Mouse (Mus musculus) layer of hippocampus, postnatal 36 days (tissue): ENCODE measurements around the gene Gins3. TPM values are rescaled to one million over a fixed set of nuclear protein-coding genes. Genes with fewer than 3 reads are reported as not detected.
"Not testable (repeated sequence)": the region's sequence is repeated elsewhere in the genome, so short reads cannot be mapped to it uniquely, and the experiment has no call there.

Experiments
- DNase-seq, 2 experiments: peaks; one replicate each; pipeline ENCODE4 v3.0.0; 2022
- total RNA-seq, 2 experiments: library from RNA; stranded (reverse); gene quantifications; 2 replicates each; pipeline ENCODE4 v1.2.3; 2021

Gene Gins3
- total RNA-seq = 1 to 10 TPM; 1.6 to 1.8 TPM

DNA sequence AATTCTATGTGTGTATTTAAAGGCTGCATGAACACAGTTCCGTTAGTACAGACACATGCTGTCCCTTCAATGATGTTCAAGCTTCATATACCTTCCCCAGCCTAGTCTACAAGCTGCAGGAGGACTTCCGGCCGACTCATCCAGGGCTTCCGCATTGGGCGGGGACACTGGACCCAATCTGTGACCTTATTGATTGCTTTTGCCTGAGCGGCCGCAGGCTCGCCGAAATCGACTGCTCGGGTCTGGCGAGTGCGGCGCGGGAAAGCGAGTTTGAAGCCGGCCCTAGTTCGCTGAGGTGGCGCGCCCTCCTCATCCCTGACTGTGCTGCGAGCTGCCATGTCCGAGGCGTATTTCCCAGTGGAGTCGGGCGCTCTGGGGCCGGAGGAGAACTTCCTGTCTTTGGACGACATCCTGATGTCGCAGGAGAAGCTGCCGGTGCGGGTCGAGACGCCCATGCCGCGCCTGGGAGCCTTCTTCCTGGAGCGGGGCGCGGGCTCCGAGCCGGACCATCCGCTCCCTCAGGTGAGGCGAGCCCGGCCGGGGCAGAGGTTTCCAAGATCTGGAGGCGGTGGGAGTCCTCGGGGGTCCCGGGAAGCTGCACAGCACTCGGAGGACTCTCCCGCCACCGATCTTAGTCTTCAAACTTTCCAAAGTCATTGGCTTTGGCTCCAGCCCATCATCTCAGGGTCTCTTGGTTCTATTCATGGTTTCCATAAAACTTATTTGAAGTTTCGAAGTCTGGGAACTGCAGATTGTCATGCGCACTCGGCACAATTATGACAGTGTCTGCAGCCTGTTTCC is at the start of gene Gins3:
Gins3 (plus strand) TSS at position 192 of the 801 bp plus-strand sequence.
- peak; percentile 89 for DNase-seq

GRCm38 (mm10) chr8:95587339-95587738 is 45.9 kb upstream of the Gins3 start:
- no peak for DNase-seq

DNA sequence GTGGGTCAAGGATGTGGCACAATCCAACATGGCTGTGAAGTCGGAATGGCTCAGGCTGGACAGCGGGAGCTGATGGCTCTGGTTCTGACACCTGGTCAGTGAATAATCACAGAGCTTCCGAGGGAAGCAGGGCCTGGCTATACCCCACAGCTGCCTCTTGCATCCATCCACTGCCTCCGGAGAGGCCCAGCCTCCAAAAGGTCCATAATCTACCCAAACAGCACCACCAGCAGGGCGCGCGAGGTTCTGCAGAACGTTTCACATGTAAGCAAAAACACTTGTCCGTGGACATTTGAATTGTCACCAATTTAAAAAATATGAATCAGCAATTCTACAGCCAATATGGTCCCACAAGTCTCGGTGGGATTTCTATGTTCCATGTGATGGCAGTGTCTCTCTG is 44.0 kb upstream of the Gins3 start:
- no peak for DNase-seq

- DNase-seq = no peak
Observed at GRCm38 (mm10) chr8:95590539-95590938, 42.7 kb upstream of the Gins3 start.

DNA sequence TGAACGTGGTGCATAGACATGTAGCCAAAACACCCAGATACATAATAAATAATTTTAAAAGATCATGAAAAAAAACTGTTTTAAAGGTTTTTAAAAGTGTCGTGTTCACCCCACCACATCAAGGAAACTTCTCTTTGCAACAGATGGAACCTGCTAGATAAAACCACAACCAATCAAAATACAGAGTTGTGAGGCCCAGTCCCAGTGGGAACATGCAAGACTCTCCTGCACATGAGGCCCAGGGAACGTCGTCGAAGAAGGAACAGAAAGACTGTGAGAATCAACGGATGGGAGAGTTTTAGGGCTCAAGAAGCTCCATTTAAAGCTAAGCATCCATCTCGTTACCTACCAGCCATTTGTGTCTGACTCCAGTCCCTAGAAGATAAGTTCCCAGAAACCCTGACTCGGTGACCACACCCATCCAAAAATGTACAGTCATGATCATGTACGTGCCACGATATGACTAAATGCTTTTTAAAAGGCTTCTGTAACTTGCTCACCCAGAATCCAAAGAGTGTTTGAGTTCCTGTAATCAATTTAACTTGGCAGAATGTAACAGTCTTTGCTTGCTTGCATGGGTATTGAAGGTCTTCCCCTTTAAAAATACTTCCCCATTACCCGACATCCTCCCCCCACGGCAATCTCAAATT is 41.0 kb upstream of the Gins3 start:
- no peak for DNase-seq

DNA sequence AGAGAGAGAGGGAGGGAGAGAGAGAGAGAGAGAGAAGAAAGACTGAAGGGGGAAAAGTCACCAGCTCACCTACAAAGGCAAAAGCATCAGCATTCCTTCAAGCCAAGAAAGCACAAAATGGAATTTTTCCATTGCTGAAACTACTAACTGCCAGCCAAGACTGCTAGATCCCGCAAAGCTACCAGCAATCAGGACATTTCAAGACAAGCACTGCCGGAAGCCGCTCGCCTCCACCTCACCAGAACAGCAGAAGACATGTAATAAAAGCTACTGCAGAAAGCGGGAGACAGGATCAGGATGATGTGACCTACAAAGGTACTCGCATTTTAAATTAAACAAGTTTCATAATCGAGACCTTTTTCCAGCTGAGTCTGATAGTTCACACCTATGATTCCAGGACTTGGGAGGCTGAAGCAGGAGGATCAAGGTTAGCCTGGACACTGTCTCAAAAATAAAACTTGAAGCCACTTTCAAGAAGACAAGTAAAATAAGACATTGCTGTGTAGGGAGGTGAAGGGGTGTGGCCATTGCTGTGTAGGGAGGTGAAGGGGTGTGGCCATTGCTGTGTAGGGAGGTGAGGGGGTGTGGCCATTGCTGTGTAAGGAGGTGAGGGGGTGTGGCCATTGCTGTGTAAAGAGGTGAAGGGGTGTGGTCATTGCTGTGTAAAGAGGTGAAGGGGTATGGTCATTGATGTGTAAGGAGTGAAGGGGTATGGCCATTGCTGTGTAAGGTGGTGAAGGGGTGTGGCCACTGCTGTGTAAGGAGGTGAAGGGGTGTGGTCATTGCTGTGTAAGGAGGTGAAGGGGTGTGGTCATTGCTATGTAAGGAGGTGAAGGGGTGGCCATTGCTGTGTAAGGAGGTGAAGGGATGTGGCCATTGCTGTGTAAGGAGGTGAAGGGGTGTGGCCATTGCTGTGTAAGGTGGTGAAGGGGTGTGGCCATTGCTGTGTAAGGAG is 39.5 kb upstream of the Gins3 start:
- DNase-seq = no peak

GRCm38 (mm10) chr8:95595131-95595530 is 38.1 kb upstream of the Gins3 start:
- DNase-seq = no peak

GRCm38 (mm10) chr8:95596841-95597241 is 36.4 kb upstream of the Gins3 start:
- DNase-seq = no peak

DNA sequence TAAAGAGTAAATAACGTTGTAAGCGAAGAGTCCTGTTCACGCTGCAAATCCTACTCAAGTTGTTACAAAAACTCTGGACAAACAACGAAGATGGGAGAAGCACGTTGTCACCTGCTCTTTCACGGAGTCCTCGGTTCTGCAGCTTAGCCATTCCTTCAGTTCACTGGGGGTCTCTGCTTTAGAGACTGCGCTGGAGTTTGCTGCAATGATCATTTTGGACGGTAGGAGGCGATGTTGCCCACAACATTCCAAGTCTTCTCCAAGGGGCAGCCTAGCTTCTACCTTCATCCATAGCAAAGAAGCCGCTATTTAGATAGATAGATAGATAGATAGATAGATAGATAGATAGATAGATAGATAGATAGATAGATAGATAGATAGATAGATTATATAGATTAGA is 33.4 kb upstream of the Gins3 start:
- peak; percentile 70 to 73 for DNase-seq

DNA sequence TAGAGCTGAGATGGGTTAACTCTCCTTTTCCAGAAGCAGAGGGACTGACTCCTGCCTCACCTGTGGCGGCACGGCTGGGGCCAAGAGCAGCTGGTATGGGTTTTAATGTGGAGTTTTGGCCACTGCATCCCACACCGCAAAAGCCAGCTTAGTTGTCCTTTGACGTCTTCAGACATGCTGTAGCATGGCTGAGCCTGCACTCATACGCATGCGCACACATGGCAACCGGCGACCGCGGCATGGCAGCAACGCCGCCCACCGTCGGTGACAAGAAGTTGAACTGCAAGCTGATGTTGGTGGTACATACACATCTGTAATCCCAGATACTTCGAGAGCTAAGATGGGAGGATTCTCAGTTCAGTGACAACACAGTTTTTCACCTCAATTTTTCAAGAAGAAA is 31.9 kb upstream of the Gins3 start:
- DNase-seq = no peak

- DNase-seq = no peak
Observed at GRCm38 (mm10) chr8:95602168-95602567, 31.1 kb upstream of the Gins3 start.

- not testable (repeated sequence) for DNase-seq
Observed at GRCm38 (mm10) chr8:95606509-95606908, 26.7 kb upstream of the Gins3 start.

- peak; percentile 54 to 57 for DNase-seq
Observed at GRCm38 (mm10) chr8:95607210-95607609, 26.0 kb upstream of the Gins3 start.

DNA sequence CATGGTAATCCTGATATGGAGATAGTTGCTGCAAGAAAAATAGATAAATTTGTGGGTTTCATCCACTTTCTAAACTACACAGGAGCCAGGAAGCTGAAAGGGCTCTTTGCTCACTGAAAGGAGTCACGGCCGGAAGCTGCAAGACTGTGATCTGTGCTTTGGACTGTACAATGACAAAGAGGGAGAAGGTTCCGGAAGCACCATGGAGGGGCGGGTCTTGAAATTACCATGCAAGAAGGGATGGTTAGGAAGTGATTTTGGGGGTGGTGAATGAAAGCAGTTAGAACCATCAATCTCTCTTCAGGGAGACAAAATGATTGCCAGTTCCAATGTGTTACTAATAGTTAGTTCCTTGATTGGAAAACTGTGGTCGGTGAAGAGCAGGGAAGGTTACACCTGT is 23.8 kb upstream of the Gins3 start:
- no peak for DNase-seq

DNA sequence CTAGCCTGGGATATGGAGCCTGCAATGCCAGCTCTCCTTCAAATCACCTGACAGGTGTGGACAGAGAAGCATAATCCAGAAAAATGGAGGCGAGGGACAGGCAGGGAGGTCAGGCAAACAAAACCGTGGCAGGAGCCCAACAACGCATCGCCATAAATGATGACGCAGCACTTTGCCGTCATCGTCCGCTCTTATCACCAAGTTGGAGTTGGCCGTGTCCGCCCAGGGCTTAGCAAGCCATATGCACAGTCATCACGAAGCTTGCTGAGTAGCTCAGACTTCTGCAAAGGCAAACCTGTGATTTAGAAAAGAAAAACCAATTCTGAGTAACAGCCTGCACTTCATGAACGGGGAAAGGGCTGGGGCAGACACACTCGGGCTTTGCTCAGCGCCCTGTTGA is 22.5 kb upstream of the Gins3 start:
- no peak for DNase-seq

GRCm38 (mm10) chr8:95611769-95612168 is 21.5 kb upstream of the Gins3 start:
- DNase-seq = no peak

GRCm38 (mm10) chr8:95616383-95616782 is 16.9 kb upstream of the Gins3 start:
- no peak for DNase-seq

- DNase-seq = peak in 1 of 2 experiments; percentile 40
Observed at GRCm38 (mm10) chr8:95620046-95620445, 13.2 kb upstream of the Gins3 start.

DNA sequence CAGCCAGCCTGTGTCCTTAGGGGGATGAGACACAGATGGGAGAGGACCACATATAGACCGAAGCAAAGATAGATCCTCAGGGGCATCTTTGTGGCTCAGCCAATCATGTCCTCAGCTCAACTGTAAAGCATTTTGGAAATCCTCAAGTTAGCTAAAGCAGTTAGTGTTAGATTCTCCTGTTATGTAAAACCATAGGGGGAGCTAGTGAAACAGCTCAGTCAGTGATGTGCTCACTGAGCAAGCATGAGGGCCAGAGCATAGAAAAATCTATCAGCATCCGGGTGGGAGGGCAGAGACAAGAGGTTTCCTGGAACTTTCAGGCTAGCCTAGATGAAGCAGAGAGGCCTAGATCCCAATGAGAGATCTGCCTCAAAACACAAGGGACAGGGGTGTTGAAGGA is 8.4 kb upstream of the Gins3 start:
- no peak for DNase-seq

DNA sequence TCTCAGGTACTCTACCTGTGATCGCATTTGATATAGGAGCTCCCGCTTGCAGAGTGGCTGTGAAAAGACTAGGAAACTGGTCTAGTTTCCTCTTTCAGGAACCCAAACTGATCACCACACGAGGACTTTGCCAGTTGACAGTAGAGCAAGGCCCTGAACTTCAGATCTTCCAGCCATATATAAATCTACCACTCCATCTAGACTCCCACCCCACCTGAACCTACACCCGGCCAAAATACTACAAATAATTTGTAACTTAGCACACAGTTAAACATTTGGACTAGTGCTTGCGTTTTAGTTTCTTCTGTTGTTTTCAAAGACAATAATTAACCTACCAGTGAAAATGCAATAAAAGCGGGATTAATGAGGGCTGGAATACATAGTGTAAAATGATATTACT is 413 bp upstream of the Gins3 start:
- DNase-seq = no peak

DNA sequence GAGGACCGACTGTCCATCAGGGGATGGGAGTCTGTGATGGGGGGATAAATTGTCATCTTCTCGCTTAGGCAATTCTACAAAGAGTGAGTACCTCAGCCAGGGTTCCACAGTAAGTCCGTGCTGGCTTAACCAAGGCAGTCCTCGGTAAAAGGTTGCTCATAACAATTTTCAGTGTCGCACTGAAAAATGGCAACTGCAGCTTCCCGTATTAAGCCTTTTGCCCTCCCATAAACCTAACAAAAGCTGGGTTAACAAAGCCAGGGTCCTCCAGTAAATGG is 749 bp downstream of the Gins3 start:
- no peak for DNase-seq

- no peak for DNase-seq
Observed at GRCm38 (mm10) chr8:95644942-95645341, 11.7 kb downstream of the Gins3 start.

GRCm38 (mm10) chr8:95648251-95648650 is 15.0 kb downstream of the Gins3 start:
- DNase-seq = no peak
